ENCODE assay signal across 8 mouse cellular contexts in the genomic region with DNA sequence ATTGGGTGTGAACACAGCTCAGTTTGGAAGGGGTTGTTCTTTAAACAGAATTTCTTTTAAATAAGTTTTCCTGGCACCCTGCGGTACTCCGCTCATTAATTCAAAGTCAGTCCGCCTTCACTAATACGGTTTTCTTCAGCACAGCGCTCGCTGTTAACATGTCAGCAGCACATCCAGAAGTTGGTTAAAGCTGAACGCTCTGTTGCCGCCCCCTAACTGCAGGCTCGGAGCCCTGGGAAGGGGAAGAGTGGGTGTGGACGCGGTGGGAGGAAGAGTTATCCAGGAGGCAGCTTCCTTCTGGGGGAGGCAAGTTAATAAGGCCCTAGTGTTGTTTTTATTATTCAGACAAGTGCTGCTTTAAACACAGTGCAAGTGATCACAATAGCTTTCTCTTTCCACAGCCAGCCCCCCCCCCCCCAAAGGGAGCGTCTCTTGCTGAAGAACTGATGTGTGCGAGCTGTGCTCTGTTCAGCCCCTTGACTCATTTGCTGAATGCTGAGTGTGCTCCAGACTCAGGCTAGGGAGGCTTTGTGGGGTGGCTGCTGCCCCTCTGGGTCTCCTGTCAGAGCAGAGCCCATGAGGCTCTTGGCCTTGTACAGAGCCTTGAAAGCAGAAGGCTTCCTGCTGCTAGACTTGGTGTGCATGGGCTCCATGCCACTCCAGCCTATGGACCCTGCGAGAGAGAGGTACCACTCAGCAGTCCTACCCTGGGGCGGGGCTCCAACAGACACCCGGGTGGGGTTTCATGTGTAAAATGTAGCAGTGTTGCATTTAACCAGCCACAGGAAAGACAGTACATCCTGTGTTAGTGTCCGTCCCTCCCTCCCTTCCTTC. TPM values are rescaled to one million over a fixed set of nuclear protein-coding genes. Genes with fewer than 3 reads are reported as not detected.
DNase-seq lines count a peak whose midpoint lies in the region; ATAC-seq and TF ChIP-seq lines count a peak whose summit lies in the region.

No protein-coding gene starts in this region.

- 19% methylated on average over 17 of the region's 17 CpGs for WGBS in forebrain, embryonic 14.5 days
- 42% methylated on average over 17 of the region's 17 CpGs for WGBS in limb, embryonic 13.5 days

- H3K4me2 ChIP-seq in forebrain, embryonic 14.5 days (ENCODE audit: low read length), result peak overlapping the region; percentile 26; the same call in 1 of the 2 replicates
- H3K4me2 ChIP-seq in limb, embryonic 13.5 days (replicated peaks), result peak overlapping the region; percentile 17

- no peak for TF ChIP-seq CTCF in E14TG2a.4 (conservative IDR thresholded peaks at IDR 0.05; ENCODE audit: low read length)

- peak overlapping the region; percentile 48; the same call in 1 of the 2 replicates for H3K27ac ChIP-seq in forebrain, embryonic 14.5 days (ENCODE audit: low read depth, low read length)
- peak overlapping the region; percentile 80; the same call in 1 of the 2 replicates for H3K27ac ChIP-seq in limb, embryonic 13.5 days

- H3K9me3 ChIP-seq in E14TG2a.4 (ENCODE audit: low read length), result no peaks in the 10 kb centered on the region
- no peaks in the 10 kb centered on the region for H3K9me3 ChIP-seq in forebrain, embryonic 14.5 days (replicated peaks; ENCODE audit: control insufficient read depth, low read length)
- no peaks in the 10 kb centered on the region for H3K9me3 ChIP-seq in limb, embryonic 13.5 days

- H3K4me3 ChIP-seq in E14TG2a.4 (replicated peaks; ENCODE audit: low read length), result peak overlapping the region; percentile 37; the same call in 1 of the 2 replicates
- no peak overlapping the region for H3K4me3 ChIP-seq in forebrain, embryonic 14.5 days (ENCODE audit: low read depth, low read length)
- no peak overlapping the region for H3K4me3 ChIP-seq in limb, embryonic 13.5 days

- peak overlapping the region; percentile 37 for H3K9ac ChIP-seq in forebrain, embryonic 14.5 days (ENCODE audit: low read length)
- peak overlapping the region; percentile 56 for H3K9ac ChIP-seq in limb, embryonic 13.5 days

- ATAC-seq in frontal cortex, adult (ENCODE audit: low TSS enrichment), result peak; percentile 67
- ATAC-seq in forebrain, embryonic 14.5 days, result peak; percentile 57; the same call in 1 of the 2 replicates
- no peak for ATAC-seq in limb, embryonic 13.5 days (ENCODE audit: low FRiP score, low read depth)

- peaks cover 83% of the 10 kb centered on the region for H3K4me1 ChIP-seq in E14TG2a.4 (replicated peaks; ENCODE audit: low read depth, low read length)
- H3K4me1 ChIP-seq in forebrain, embryonic 14.5 days (ENCODE audit: control insufficient read depth, insufficient read depth, low read length), result peaks cover 11% of the 10 kb centered on the region
- peaks cover 53% of the 10 kb centered on the region for H3K4me1 ChIP-seq in limb, embryonic 13.5 days

- DNase-seq in frontal cortex, postnatal 25 days (ENCODE audit: low spot score in 2 of 2), result no peak
- peak; percentile 65 for DNase-seq in forebrain, embryonic 14.5 days (ENCODE audit: low spot score)
- DNase-seq in thymus, postnatal 0 days (ENCODE audit: low spot score), result no peak
- no peak for DNase-seq in ovary, postnatal 14 days (ENCODE audit: low spot score)
- DNase-seq in cerebellum, postnatal 10 days, result no peak

- peaks cover 31% of the 10 kb centered on the region for H3K36me3 ChIP-seq in E14TG2a.4 (ENCODE audit: insufficient read depth, low read length)
- 0 out of 2 replicates have a peak, but pooled peaks cover 4% of the 10 kb centered on the region for H3K36me3 ChIP-seq in forebrain, embryonic 14.5 days (ENCODE audit: control insufficient read depth, insufficient read depth, low read length)
- peaks cover 23% of the 10 kb centered on the region for H3K36me3 ChIP-seq in limb, embryonic 13.5 days

- H3K27me3 ChIP-seq in E14TG2a.4 (ENCODE audit: insufficient read depth, low read length), result no peaks in the 10 kb centered on the region
- no peaks in the 10 kb centered on the region for H3K27me3 ChIP-seq in forebrain, embryonic 14.5 days (replicated peaks; ENCODE audit: control insufficient read depth, insufficient read depth, low read length)
- H3K27me3 ChIP-seq in limb, embryonic 13.5 days, result no peaks in the 10 kb centered on the region

RNA-seq across cellular contexts. Expression of gene Sec14l1, which starts 20.7 kb away (rescaled TPM):
- 43.6 and 56.3 TPM in 2 replicates for polyA plus RNA-seq in forebrain, embryonic 14.5 days (2014; fragmentation: Nextera tagmentation; extraction: Ambion mirVana)
- polyA plus RNA-seq in limb, embryonic 13.5 days (2015; fragmentation: Nextera tagmentation; extraction: Ambion mirVana), result 61.2 and 65.4 TPM in 2 replicates
- 35.9 and 37.7 TPM in 2 replicates for polyA plus RNA-seq in thymus, postnatal 0 days (2015; fragmentation: Nextera tagmentation; extraction: Ambion mirVana)
